ENCODE assay signal across 9 mouse cellular contexts in the genomic region with DNA sequence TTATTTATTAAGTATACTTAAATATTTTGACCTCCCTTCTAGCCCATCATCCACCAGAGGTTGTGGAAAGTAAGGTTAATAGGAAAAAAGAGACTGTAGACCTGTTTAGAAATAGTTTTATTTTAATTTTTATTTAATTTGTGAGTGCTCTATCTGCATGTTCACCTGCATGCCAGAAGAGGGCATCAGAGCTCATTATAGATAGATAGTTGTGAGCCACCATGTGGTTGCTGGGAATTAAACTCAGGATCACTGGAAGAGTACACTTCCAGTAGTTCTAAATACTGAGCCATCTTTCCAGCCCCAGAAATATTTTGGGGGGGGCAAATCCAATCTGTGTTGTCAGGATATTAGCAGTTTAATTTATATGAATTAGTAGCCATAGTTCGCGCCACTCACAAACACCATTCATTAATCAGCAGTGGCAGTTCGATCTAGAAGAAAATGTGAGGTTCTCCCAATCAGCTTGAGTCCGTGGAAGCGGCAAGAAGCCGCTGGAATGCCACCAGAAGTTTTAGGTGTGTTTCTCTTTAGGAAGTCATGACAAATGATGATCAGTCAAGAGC. TPM values are rescaled to one million over a fixed set of nuclear protein-coding genes. Genes with fewer than 3 reads are reported as not detected.
DNase-seq lines count a peak whose midpoint lies in the region; ATAC-seq and TF ChIP-seq lines count a peak whose summit lies in the region.
"Had no signal": no experiment of that assay in that cellular context is flagged by ENCODE, and none has a peak within 500 bp of the region (broad histone marks: within the 10 kb centered on the region; RNA-seq: fewer than 3 reads in every experiment).

No protein-coding gene starts in this region.

- TF ChIP-seq CTCF in heart, postnatal 0 days (IDR thresholded peaks at IDR 0.05; ENCODE audit: low read depth): peak; percentile 58
- TF ChIP-seq CTCF in lung, postnatal 0 days (IDR thresholded peaks at IDR 0.05): peak; percentile 76
- peak in 2 of 3 experiments; percentile 25 to 53; a peak in 3 of 6 replicates for TF ChIP-seq CTCF in MEL (IDR thresholded peaks at IDR 0.05 in 2 of 3, conservative IDR thresholded peaks at IDR 0.05 in 1 of 3; ENCODE audit: control insufficient read depth in 1 of 3, insufficient read depth in 1 of 3, low read depth in 2 of 3, low read length in 3 of 3, poor library complexity in 1 of 3, severe bottlenecking in 1 of 3)

- no peaks in the 10 kb centered on the region for H3K4me1 ChIP-seq in heart, postnatal 0 days (ENCODE audit: control insufficient read depth, insufficient read depth)
- no peaks in the 10 kb centered on the region for H3K4me1 ChIP-seq in lung, postnatal 0 days (ENCODE audit: insufficient read depth, low read depth, low read length)
- peaks cover 6 to 8% of the 10 kb centered on the region in 2 experiments; a peak in 3 of 4 replicates for H3K4me1 ChIP-seq in MEL (ENCODE audit: control insufficient read depth in 1 of 2, insufficient read depth in 2 of 2, low read length in 2 of 2)
- peaks cover 15% of the 10 kb centered on the region for H3K4me1 ChIP-seq in neural tube, embryonic 15.5 days

- TF ChIP-seq POLR2A in MEL (IDR thresholded peaks at IDR 0.05; ENCODE audit: control insufficient read depth in 1 of 2, insufficient read depth in 1 of 2, low read depth in 1 of 2, low read length in 2 of 2, poor library complexity in 1 of 2): no peak

- H3K4me2 ChIP-seq in heart, postnatal 0 days (ENCODE audit: low read depth, low read length): no peak overlapping the region
- no peak overlapping the region for H3K4me2 ChIP-seq in lung, postnatal 0 days (replicated peaks; ENCODE audit: low read depth, low read length)
- no peak overlapping the region for H3K4me2 ChIP-seq in neural tube, embryonic 15.5 days
- H3K4me2 ChIP-seq: lung, embryonic 15.5 days had no signal

- TF ChIP-seq RAD21 in MEL (IDR thresholded peaks at IDR 0.05; ENCODE audit: low read depth, low read length): no peak; the same call in 1 of the 2 replicates

- no peak overlapping the region for H3K9ac ChIP-seq in heart, postnatal 0 days (replicated peaks; ENCODE audit: low read depth, low read length)
- no peak overlapping the region for H3K9ac ChIP-seq in lung, postnatal 0 days (replicated peaks; ENCODE audit: low read depth)
- H3K9ac ChIP-seq in MEL (ENCODE audit: control insufficient read depth, low read depth, low read length, poor library complexity, severe bottlenecking): no peak overlapping the region
- no peak overlapping the region for H3K9ac ChIP-seq in neural tube, embryonic 15.5 days (replicated peaks)
- H3K9ac ChIP-seq: lung, embryonic 15.5 days had no signal

- H3K27ac ChIP-seq in heart, postnatal 0 days (ENCODE audit: low read depth): no peak overlapping the region
- H3K27ac ChIP-seq in lung, postnatal 0 days (ENCODE audit: low read length): no peak overlapping the region
- no peak overlapping the region for H3K27ac ChIP-seq in MEL (ENCODE audit: control insufficient read depth, low read depth, low read length)
- H3K27ac ChIP-seq in neural tube, embryonic 15.5 days (replicated peaks): no peak overlapping the region
- H3K27ac ChIP-seq: lung, embryonic 15.5 days had no signal

- no peak for ATAC-seq in heart, postnatal 0 days (ENCODE audit: insufficient read depth, low read depth)
- ATAC-seq in lung, postnatal 0 days: no peak
- no peak for ATAC-seq in neural tube, embryonic 15.5 days (ENCODE audit: low FRiP score)

- H3K9me3 ChIP-seq in heart, postnatal 0 days (replicated peaks; ENCODE audit: control insufficient read depth, low read length): no peaks in the 10 kb centered on the region
- no peaks in the 10 kb centered on the region for H3K9me3 ChIP-seq in lung, postnatal 0 days (ENCODE audit: low read length)
- no peaks in the 10 kb centered on the region for H3K9me3 ChIP-seq in MEL (replicated peaks; ENCODE audit: insufficient read depth, low read length)
- no peaks in the 10 kb centered on the region; the same call in 1 of the 2 replicates for H3K9me3 ChIP-seq in neural tube, embryonic 15.5 days (replicated peaks)
- H3K9me3 ChIP-seq: lung, embryonic 15.5 days had no signal

- H3K4me3 ChIP-seq in heart, postnatal 0 days (ENCODE audit: low read depth, low read length): no peak overlapping the region
- no peak overlapping the region for H3K4me3 ChIP-seq in lung, postnatal 0 days (ENCODE audit: low read depth, low read length)
- H3K4me3 ChIP-seq in MEL (ENCODE audit: control insufficient read depth in 1 of 2, insufficient read depth in 1 of 2, low read depth in 2 of 2, low read length in 2 of 2): no peak overlapping the region
- H3K4me3 ChIP-seq in neural tube, embryonic 15.5 days (replicated peaks): no peak overlapping the region
- H3K4me3 ChIP-seq: lung, embryonic 15.5 days had no signal

- H3K36me3 ChIP-seq in heart, postnatal 0 days (replicated peaks; ENCODE audit: control insufficient read depth, insufficient read depth, low read length): no peaks in the 10 kb centered on the region
- H3K36me3 ChIP-seq in lung, postnatal 0 days (ENCODE audit: insufficient read depth, low read length): no peaks in the 10 kb centered on the region
- H3K36me3 ChIP-seq in MEL (ENCODE audit: control insufficient read depth in 1 of 2, insufficient read depth in 2 of 2, low read length in 2 of 2): peaks cover 0 to 5% of the 10 kb centered on the region in 2 experiments; a peak in 2 of 4 replicates
- H3K36me3 ChIP-seq in neural tube, embryonic 15.5 days: no peaks in the 10 kb centered on the region
- H3K36me3 ChIP-seq: lung, embryonic 15.5 days had no signal

- DNase-seq in heart, postnatal 0 days (ENCODE audit: low spot score): no peak
- DNase-seq in heart, adult 9 months (ENCODE audit: low spot score in 2 of 2): no peak
- peak; percentile 54 for DNase-seq in lung, postnatal 0 days (ENCODE audit: low spot score)
- DNase-seq in lung, postnatal 4 days: no peak
- DNase-seq in MEL (ENCODE audit: low read depth, low spot score): peak; percentile 37
- peak; percentile 66 for DNase-seq in lung, postnatal 36 days
- DNase-seq: right cerebral cortex, adult 18-20 months had no signal

- peaks cover 4% of the 10 kb centered on the region; the same call in 1 of the 2 replicates for H3K79me2 ChIP-seq in MEL (ENCODE audit: control insufficient read depth, insufficient read depth, low read length, poor library complexity)

- WGBS in heart, postnatal 0 days: 96% methylated on average over 6 of the region's 6 CpGs
- WGBS in lung, postnatal 0 days: 94% methylated on average over 6 of the region's 6 CpGs
- 98% methylated on average over 6 of the region's 6 CpGs for WGBS in neural tube, embryonic 15.5 days

- H3K27me3 ChIP-seq in heart, postnatal 0 days (ENCODE audit: control insufficient read depth, insufficient read depth, low read length): no peaks in the 10 kb centered on the region
- no peaks in the 10 kb centered on the region for H3K27me3 ChIP-seq in lung, postnatal 0 days (replicated peaks; ENCODE audit: insufficient read depth, low read length)
- H3K27me3 ChIP-seq in MEL (ENCODE audit: control insufficient read depth in 1 of 2, insufficient read depth in 2 of 2, low read length in 2 of 2): no peaks in the 10 kb centered on the region
- no peaks in the 10 kb centered on the region for H3K27me3 ChIP-seq in neural tube, embryonic 15.5 days (replicated peaks)
- H3K27me3 ChIP-seq: lung, embryonic 15.5 days had no signal

- no peak for TF ChIP-seq EP300 in heart, postnatal 0 days (IDR thresholded peaks at IDR 0.05; ENCODE audit: low read depth)
- no peak for TF ChIP-seq EP300 in lung, postnatal 0 days (IDR thresholded peaks at IDR 0.05)
- no peak for TF ChIP-seq EP300 in MEL (IDR thresholded peaks at IDR 0.05; ENCODE audit: low read depth in 1 of 2, low read length in 2 of 2)

TF ChIP-seq in MEL, 35 proteins besides CTCF, POLR2A, EP300 and RAD21:
- TF ChIP-seq MYC (IDR thresholded peaks at IDR 0.05; ENCODE audit: low read depth, low read length) (0 out of 2 replicates have a peak, but pooled peaks have one; percentile 46), TAL1 (IDR thresholded peaks at IDR 0.05; ENCODE audit: low read length) (no peak)

RNA-seq across cellular contexts. Expression of a gene that starts 6.7 kb away (rescaled TPM):
- total RNA-seq in heart, postnatal 0 days (2014; rRNA removed; ENCODE audit: low replicate concordance): 1.3 and 1.5 TPM in 2 replicates
- 64.3 and 66.7 TPM in 2 replicates for polyA plus RNA-seq in heart, postnatal 0 days (2015; fragmentation: Nextera tagmentation; extraction: Ambion mirVana)
- polyA plus RNA-seq in lung, postnatal 0 days (2015; fragmentation: Nextera tagmentation; extraction: Ambion mirVana): 117 and 122 TPM in 2 replicates
- 21.8 and 31.1 TPM in 2 replicates for total RNA-seq in MEL (2012; rRNA removed)
- 10 to 100 TPM in 1 of 2 experiments, not detected in 1; 26.6 TPM for polyA plus RNA-seq in MEL (2012; ENCODE audit: insufficient read depth in 1 of 2, insufficient read length in 2 of 2, low read depth in 1 of 2, low replicate concordance in 2 of 2, missing spikeins in 1 of 2)
- polyA plus RNA-seq in neural tube, embryonic 15.5 days (2015; fragmentation: Nextera tagmentation; extraction: Ambion mirVana): 62.5 and 71.2 TPM in 2 replicates

RNA-seq across cellular contexts. Expression of a gene that starts 13.6 kb away (rescaled TPM):
- total RNA-seq in heart, postnatal 0 days (2014; rRNA removed; ENCODE audit: low replicate concordance): 113 and 120 TPM in 2 replicates
- polyA plus RNA-seq in heart, postnatal 0 days (2015; fragmentation: Nextera tagmentation; extraction: Ambion mirVana): 53.5 and 59.3 TPM in 2 replicates
- polyA plus RNA-seq in lung, postnatal 0 days (2015; fragmentation: Nextera tagmentation; extraction: Ambion mirVana): 27.1 and 28.6 TPM in 2 replicates
- total RNA-seq in MEL (2012; rRNA removed): 15.3 and 16.2 TPM in 2 replicates
- 10 to 100 TPM in 1 of 2 experiments, not detected in 1; 35.5 TPM for polyA plus RNA-seq in MEL (2012; ENCODE audit: insufficient read depth in 1 of 2, insufficient read length in 2 of 2, low read depth in 1 of 2, low replicate concordance in 2 of 2, missing spikeins in 1 of 2)
- polyA plus RNA-seq in neural tube, embryonic 15.5 days (2015; fragmentation: Nextera tagmentation; extraction: Ambion mirVana): 50.9 and 52.9 TPM in 2 replicates

Comparison
In these comparisons a context has a peak if more than half of its experiments do, and no peak if none do; other contexts are left out.
1. DNase-seq: peak in lung, postnatal 0 days (single experiment), MEL (single experiment) and lung, postnatal 36 days (single experiment); none in heart, postnatal 0 days (single experiment), heart, adult 9 months (0 of 2) and lung, postnatal 4 days (0 of 2).
2. Peak in every context shown above with its lines, with median percentiles within 50 percentile points of each other: CTCF ChIP-seq.